Mouse (Mus musculus): ENCODE results near the gene Coch. TPM values are rescaled to one million over a fixed set of nuclear protein-coding genes. Genes with fewer than 3 reads are reported as not detected.
A peak's percentile ranks its signal among the peaks of the same experiment; 100 is the strongest.
"Not testable (repeated sequence)": the region's sequence is repeated elsewhere in the genome, so short reads cannot be mapped to it uniquely, and the experiment has no call there.

The Coch gene
- 10 to 100 TPM; 12.8 to 12.9 TPM for total RNA-seq (2021)
- long read RNA-seq, experiment 1, transcript Coch-201 (12 exons, 2,456 nt), result major isoform, 7 of 15 reads
- long read RNA-seq, experiment 1, partial matches to known transcripts, result 1 of 15 reads
- long read RNA-seq, experiment 1, other reads (novel, unspliced or antisense), result 3 of 15 reads
- long read RNA-seq, experiment 2, transcript Coch-201 (12 exons, 2,456 nt), result major isoform, 10 of 17 reads
- long read RNA-seq, experiment 2, partial matches to known transcripts, result 1 of 17 reads
- long read RNA-seq, experiment 2, other reads (novel, unspliced or antisense), result 3 of 17 reads

GRCm38 (mm10) chr12:51593229-51594029, at the start of gene Coch:
Gene Coch, plus strand, starts transcription at chr12:51593341.
- DNase-seq (ENCODE audit: low spot score in 2 of 2), result no peak

- DNase-seq (ENCODE audit: low spot score in 2 of 2), result no peak
Measured at GRCm38 (mm10) chr12:51543402-51543960, 49.7 kb upstream of the Coch start.

- no peak for DNase-seq (ENCODE audit: low spot score in 2 of 2)
Measured at GRCm38 (mm10) chr12:51555041-51555440, 38.1 kb upstream of the Coch start.

- no peak for DNase-seq (ENCODE audit: low spot score in 2 of 2)
Measured at GRCm38 (mm10) chr12:51561416-51561815, 31.7 kb upstream of the Coch start.

- DNase-seq (ENCODE audit: low spot score in 2 of 2), result no peak
Measured at GRCm38 (mm10) chr12:51567225-51567624, 25.9 kb upstream of the Coch start.

GRCm38 (mm10) chr12:51569472-51569871, 23.7 kb upstream of the Coch start:
- no peak for DNase-seq (ENCODE audit: low spot score in 2 of 2)

GRCm38 (mm10) chr12:51569944-51570343, 23.2 kb upstream of the Coch start:
- no peak for DNase-seq (ENCODE audit: low spot score in 2 of 2)

GRCm38 (mm10) chr12:51572651-51573050, 20.5 kb upstream of the Coch start:
- no peak for DNase-seq (ENCODE audit: low spot score in 2 of 2)

- not testable (repeated sequence) for DNase-seq (ENCODE audit: low spot score in 2 of 2)
Measured at GRCm38 (mm10) chr12:51577816-51578215, 15.3 kb upstream of the Coch start.

GRCm38 (mm10) chr12:51589263-51589662, 3.9 kb upstream of the Coch start:
- DNase-seq (ENCODE audit: low spot score in 2 of 2), result no peak

- no peak for DNase-seq (ENCODE audit: low spot score in 2 of 2)
Measured at GRCm38 (mm10) chr12:51591921-51592320, 1.2 kb upstream of the Coch start.

GRCm38 (mm10) chr12:51592888-51593228, 283 bp upstream of the Coch start:
- no peak for DNase-seq (ENCODE audit: low spot score in 2 of 2)

- no peak for DNase-seq (ENCODE audit: low spot score in 2 of 2)
Measured at GRCm38 (mm10) chr12:51594030-51594470, 909 bp downstream of the Coch start.

GRCm38 (mm10) chr12:51603306-51603705, 10.2 kb downstream of the Coch start:
- DNase-seq (ENCODE audit: low spot score in 2 of 2), result no peak

GRCm38 (mm10) chr12:51606138-51606537, 13.0 kb downstream of the Coch start:
- no peak for DNase-seq (ENCODE audit: low spot score in 2 of 2)

GRCm38 (mm10) chr12:51612361-51612760, 19.2 kb downstream of the Coch start:
- no peak for DNase-seq (ENCODE audit: low spot score in 2 of 2)

- DNase-seq (ENCODE audit: low spot score in 2 of 2), result no peak
Measured at GRCm38 (mm10) chr12:51620572-51620971, 27.4 kb downstream of the Coch start.

GRCm38 (mm10) chr12:51621161-51621560, 28.0 kb downstream of the Coch start:
- DNase-seq (ENCODE audit: low spot score in 2 of 2), result no peak

- DNase-seq (ENCODE audit: low spot score in 2 of 2), result peak in 1 of 2 experiments; percentile 48
Measured at GRCm38 (mm10) chr12:51622670-51623365, 29.7 kb downstream of the Coch start.

GRCm38 (mm10) chr12:51623366-51623694, 30.2 kb downstream of the Coch start:
- no peak for DNase-seq (ENCODE audit: low spot score in 2 of 2)

GRCm38 (mm10) chr12:51633481-51633880, 40.3 kb downstream of the Coch start:
- DNase-seq (ENCODE audit: low spot score in 2 of 2), result no peak

GRCm38 (mm10) chr12:51636260-51636659, 43.1 kb downstream of the Coch start:
- DNase-seq (ENCODE audit: low spot score in 2 of 2), result no peak

All from layer of hippocampus, postnatal 14 days (tissue).